Mouse (Mus musculus): Measurements from ENCODE around the gene Cpa2.
A peak's percentile ranks its signal among the peaks of the same experiment; 100 is the strongest.

DNA sequence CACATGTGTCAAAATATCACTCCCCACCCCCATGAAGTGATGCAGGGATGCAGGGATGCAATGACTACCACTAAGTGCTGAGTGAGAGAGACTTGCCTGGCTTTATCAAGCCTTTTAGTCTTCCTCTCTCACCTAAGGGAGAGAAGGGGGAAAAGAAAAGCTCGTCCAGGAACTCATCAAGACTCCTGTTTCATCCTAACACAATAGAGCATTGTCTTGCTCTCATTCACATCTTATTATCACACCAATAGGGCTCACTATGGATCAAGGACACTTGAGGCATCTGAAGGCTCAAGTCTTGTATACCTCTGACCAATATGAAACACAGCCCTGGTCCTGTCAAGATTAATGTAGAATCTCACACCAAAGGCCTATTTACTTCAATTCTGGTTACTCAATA is 59.6 kb downstream of the Cpa2 start:
- no peak for TF ChIP-seq CTCF (conservative IDR thresholded peaks at IDR 0.05; ENCODE audit: low read length)
- TF ChIP-seq POU5F1 (IDR thresholded peaks at IDR 0.05; ENCODE audit: borderline replicate concordance, low read length) = no peak
- peak; percentile 71 for TF ChIP-seq NANOG (IDR thresholded peaks at IDR 0.05; ENCODE audit: borderline replicate concordance, low read length)

Measured in E14TG2a.4 (cell line).